Mouse (Mus musculus) heart, adult 2 months (tissue): Measurements from ENCODE around the gene Gimap3.

Source experiments
- CTCF ChIP-seq: fragments of 200-600 bp; IDR thresholded peaks from 2 replicates; pipeline ENCODE4 v1.8.1; 2022; ENCODE audit warnings: antibody characterized with exemption, mild to moderate bottlenecking, moderate library complexity
- EP300 ChIP-seq: fragments of 200-500 bp; IDR thresholded peaks from 2 replicates; pipeline ENCODE4 v1.6.1; 2011; ENCODE audit warnings: low read depth, low read length, control low read depth; ENCODE audit not compliant: insufficient read depth

GRCm38 (mm10) chr6:48745490-48745889 is 25.2 kb downstream of the Gimap3 start:
- TF ChIP-seq CTCF (no peak), EP300 (no peak)
